Mouse (Mus musculus) kidney, postnatal 0 days (tissue): ENCODE measurements around the gene Pxn. TPM values are rescaled to one million over a fixed set of nuclear protein-coding genes. Genes with fewer than 3 reads are reported as not detected.

Experiments
- ATAC-seq: fragments of 200-750 bp; cut with Nextera tagmentation; replicated peaks from 2 replicates; pipeline ENCODE4 v1.8.0; 2017; ENCODE audit warnings: low read depth, moderate number of reproducible peaks, moderate TSS enrichment, moderate library complexity; ENCODE audit not compliant: low FRiP score
- DNase-seq: peaks from one replicate; pipeline ENCODE4 v3.0.0-alpha.2; 2016; ENCODE audit warnings: low spot score
- H3K27ac ChIP-seq: fragments of 300-500 bp; sonication (generic); 2 replicates; pipeline ENCODE4 v1.5.1; 2014; ENCODE audit warnings: mild to moderate bottlenecking
- H3K27me3 ChIP-seq: fragments of 300-500 bp; sonication (generic); 2 replicates; pipeline ENCODE4 v1.6.1; 2014; ENCODE audit warnings: low read length, mixed read lengths; ENCODE audit not compliant: insufficient read depth
- H3K36me3 ChIP-seq: fragments of 300-500 bp; sonication (generic); 2 replicates; pipeline ENCODE4 v1.6.1; 2014; ENCODE audit warnings: low read length, mixed read lengths; ENCODE audit not compliant: insufficient read depth
- H3K4me1 ChIP-seq: fragments of 300-500 bp; sonication (generic); replicated peaks from 2 replicates; pipeline ENCODE4 v1.6.1; 2014; ENCODE audit warnings: antibody characterized with exemption, low read length, mixed read lengths; ENCODE audit not compliant: insufficient read depth
- H3K4me2 ChIP-seq: fragments of 300-500 bp; sonication (generic); 2 replicates; pipeline ENCODE4 v1.6.1; 2014; ENCODE audit warnings: mild to moderate bottlenecking, low read length, moderate library complexity, mixed read lengths
- H3K4me3 ChIP-seq: fragments of 300-500 bp; sonication (generic); replicated peaks from 2 replicates; pipeline ENCODE4 v1.5.1; 2014; ENCODE audit warnings: low read depth, low read length
- H3K9ac ChIP-seq: fragments of 300-500 bp; sonication (generic); 2 replicates; pipeline ENCODE4 v1.6.1; 2014; ENCODE audit warnings: low read depth, low read length
- H3K9me3 ChIP-seq: fragments of 300-500 bp; sonication (generic); replicated peaks from 2 replicates; pipeline ENCODE4 v1.6.1; 2016; ENCODE audit warnings: low read length, inconsistent platforms, mixed read lengths
- CTCF ChIP-seq: IDR thresholded peaks from 2 replicates; pipeline ENCODE4 v1.5.1; 2016; ENCODE audit warnings: antibody characterized with exemption, low read depth, mild to moderate bottlenecking, moderate library complexity
- WGBS: fragments of 180-500 bp; shearing (Covaris S2); extraction: QIAGEN DNeasy Blood & Tissue Kit; methylation state at CpG from one replicate; pipeline ENCODE4 v1.1.7; 2014; 5-methylcytosine and 5-hydroxymethylcytosine counted together
- polyA plus RNA-seq: library from polyadenylated mRNA; unstranded; fragments of >200 nt; fragmentation: Nextera tagmentation; extraction: Ambion mirVana; gene quantifications from 2 replicates; pipeline ENCODE4 v1.2.1, GENCODE M21; 2015

Pxn gene
- polyA plus RNA-seq, 1 experiment from 2014 or later: 48.3 TPM

GRCm38 (mm10) chr5:115484996-115485395 is 21.5 kb upstream of the Pxn start:
- no peaks in the 10 kb centered on the region for H3K36me3 ChIP-seq
- no peaks in the 10 kb centered on the region for H3K9me3 ChIP-seq
- H3K4me1 ChIP-seq: no peaks in the 10 kb centered on the region
- no peak for TF ChIP-seq CTCF
- ATAC-seq: no peak
- WGBS: 65% methylated on average over 5 of the region's 5 CpGs
- no peaks in the 10 kb centered on the region for H3K27me3 ChIP-seq
- H3K4me2 ChIP-seq: peak overlapping the region; percentile 47
- H3K9ac ChIP-seq: peak overlapping the region; percentile 57; the same call in 1 of the 2 replicates
- no peak for DNase-seq
- peak overlapping the region; percentile 68; the same call in 1 of the 2 replicates for H3K27ac ChIP-seq
- peak overlapping the region; percentile 25; the same call in 1 of the 2 replicates for H3K4me3 ChIP-seq

DNA sequence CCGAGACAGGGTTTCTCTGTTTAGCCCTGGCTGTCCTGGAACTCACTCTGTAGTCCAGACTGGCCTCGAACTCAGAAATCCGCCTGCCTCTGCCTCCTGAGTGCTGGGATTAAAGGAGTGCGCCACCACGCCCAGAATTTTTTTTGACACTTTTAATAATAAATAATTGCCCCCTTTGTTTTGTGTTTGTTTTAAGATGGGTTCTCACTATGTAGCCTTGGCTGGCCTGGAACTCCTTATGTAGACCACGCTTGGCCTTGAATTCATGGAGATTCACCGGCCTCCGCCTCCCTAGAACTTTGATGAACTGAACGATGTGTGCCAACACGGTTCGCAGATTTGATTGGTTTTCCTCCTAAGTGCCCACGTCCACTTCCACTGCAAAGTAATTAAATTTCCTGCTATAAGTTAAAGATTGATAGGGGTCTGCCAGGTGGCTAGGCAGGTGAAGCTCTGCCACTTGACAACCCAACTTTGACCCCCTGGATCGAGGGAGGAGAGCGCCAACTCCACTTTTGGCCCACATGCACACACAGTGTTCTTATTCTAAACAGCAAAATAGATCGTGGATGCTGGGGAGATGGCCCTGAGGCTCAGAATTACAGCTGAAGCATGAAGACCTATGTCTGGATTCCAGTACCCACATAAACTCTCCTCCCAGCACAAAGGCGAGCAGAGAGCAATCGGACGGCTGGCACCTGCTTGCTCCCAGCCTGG is 20.8 kb upstream of the Pxn start:
- 64% methylated on average over 18 of the region's 18 CpGs for WGBS
- no peak for TF ChIP-seq CTCF
- Histone ChIP-seq H3K4me2 (no peak overlapping the region), H3K27me3 (no peaks in the 10 kb centered on the region), H3K9ac (no peak overlapping the region), H3K27ac (peak overlapping the region; percentile 21; the same call in 1 of the 2 replicates), H3K4me1 (no peaks in the 10 kb centered on the region), H3K9me3 (no peaks in the 10 kb centered on the region), H3K4me3 (no peak overlapping the region), H3K36me3 (no peaks in the 10 kb centered on the region)
- DNase-seq (no peak), ATAC-seq (no peak)

- 52% methylated on average over 4 of the region's 4 CpGs for WGBS
- no peak overlapping the region for H3K4me3 ChIP-seq
- TF ChIP-seq CTCF: no peak
- no peak overlapping the region for H3K9ac ChIP-seq
- H3K4me1 ChIP-seq: peaks cover 9% of the 10 kb centered on the region; the same call in 1 of the 2 replicates
- H3K27ac ChIP-seq: no peak overlapping the region
- no peak for ATAC-seq
- H3K36me3 ChIP-seq: no peaks in the 10 kb centered on the region
- H3K4me2 ChIP-seq: no peak overlapping the region
- DNase-seq: no peak
- H3K27me3 ChIP-seq: no peaks in the 10 kb centered on the region
- no peaks in the 10 kb centered on the region for H3K9me3 ChIP-seq
Observed at GRCm38 (mm10) chr5:115486726-115487125, 19.8 kb upstream of the Pxn start.

DNA sequence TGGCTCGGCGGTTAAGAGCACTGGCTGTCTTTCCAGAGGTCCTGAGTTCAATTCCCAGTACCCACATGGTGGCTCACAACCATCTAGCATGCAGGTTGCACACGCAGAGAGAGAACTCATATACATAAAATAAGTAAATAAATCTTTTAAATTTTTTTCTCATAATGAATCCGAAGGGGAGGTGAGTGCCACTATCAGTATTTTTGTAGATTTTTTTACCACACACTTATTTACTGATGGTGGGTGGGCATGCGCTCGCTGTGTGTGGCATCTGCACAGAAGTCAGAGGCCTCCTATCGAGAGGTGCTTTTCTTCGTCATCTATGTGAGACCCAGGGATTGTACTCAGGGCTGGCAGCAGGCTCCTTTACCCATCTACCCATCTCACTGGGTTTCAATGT is 19.1 kb upstream of the Pxn start:
- no peak overlapping the region for H3K4me2 ChIP-seq
- no peaks in the 10 kb centered on the region for H3K36me3 ChIP-seq
- DNase-seq (no peak), ATAC-seq (no peak)
- H3K4me1 ChIP-seq: peaks cover 14% of the 10 kb centered on the region; the same call in 1 of the 2 replicates
- H3K4me3 ChIP-seq: no peak overlapping the region
- 90% methylated on average over 8 of the region's 8 CpGs for WGBS
- no peak overlapping the region for H3K27ac ChIP-seq
- H3K27me3 ChIP-seq: no peaks in the 10 kb centered on the region
- no peak for TF ChIP-seq CTCF
- H3K9ac ChIP-seq: no peak overlapping the region
- H3K9me3 ChIP-seq: no peaks in the 10 kb centered on the region

DNA sequence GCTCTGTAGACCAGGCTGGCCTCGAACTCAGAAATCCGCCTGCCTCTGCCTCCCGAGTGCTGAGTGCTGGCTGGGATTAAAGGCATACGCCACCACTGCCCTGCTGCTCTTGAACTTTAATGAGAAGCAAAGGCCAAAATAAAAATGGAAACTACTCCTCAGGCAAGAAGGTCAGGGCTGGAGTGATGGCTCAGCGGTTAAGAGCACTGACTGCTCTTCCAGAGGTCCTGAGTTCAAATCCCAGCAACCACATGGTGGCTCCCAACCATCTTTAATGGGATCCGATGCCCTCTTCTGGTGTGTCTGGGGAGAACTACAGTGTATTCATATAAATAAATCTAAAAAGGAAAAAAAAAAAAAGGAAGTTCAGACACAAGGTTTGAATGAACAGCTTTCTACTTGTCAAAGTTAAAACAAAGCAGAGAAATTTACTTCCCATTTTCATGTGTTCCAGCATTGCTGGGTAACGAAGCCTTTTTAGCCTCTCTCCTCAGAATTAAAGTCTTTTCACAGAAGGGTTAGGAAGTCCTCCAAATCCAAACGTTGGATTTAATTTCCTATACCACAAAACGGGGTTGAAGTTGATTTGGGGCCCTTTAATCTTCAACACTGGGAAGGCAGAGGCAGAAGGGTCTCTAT is 18.4 kb upstream of the Pxn start:
- H3K4me3 ChIP-seq: no peak overlapping the region
- peaks cover 14% of the 10 kb centered on the region; the same call in 1 of the 2 replicates for H3K4me1 ChIP-seq
- no peak overlapping the region for H3K27ac ChIP-seq
- no peaks in the 10 kb centered on the region for H3K36me3 ChIP-seq
- 74% methylated on average over 9 of the region's 9 CpGs for WGBS
- no peak overlapping the region for H3K4me2 ChIP-seq
- DNase-seq (no peak), ATAC-seq (no peak)
- no peak overlapping the region for H3K9ac ChIP-seq
- TF ChIP-seq CTCF: no peak
- no peaks in the 10 kb centered on the region for H3K9me3 ChIP-seq
- H3K27me3 ChIP-seq: no peaks in the 10 kb centered on the region

GRCm38 (mm10) chr5:115488841-115489698 is 17.4 kb upstream of the Pxn start:
- Histone ChIP-seq H3K27ac (peak overlapping the region; percentile 100), H3K9me3 (no peaks in the 10 kb centered on the region), H3K9ac (peak overlapping the region; percentile 83), H3K36me3 (no peaks in the 10 kb centered on the region), H3K4me3 (peak overlapping the region; percentile 28), H3K27me3 (no peaks in the 10 kb centered on the region), H3K4me1 (peaks cover 14% of the 10 kb centered on the region; the same call in 1 of the 2 replicates), H3K4me2 (peak overlapping the region; percentile 69)
- under 1% methylated on average over 39 of the region's 39 CpGs for WGBS
- no peak for TF ChIP-seq CTCF
- DNase-seq (peak; percentile 91), ATAC-seq (peak; percentile 63)
